Mouse (Mus musculus) lung, embryonic 15.5 days (tissue): ENCODE results near the gene Slc24a4. TPM values are rescaled to one million over a fixed set of nuclear protein-coding genes. Genes with fewer than 3 reads are reported as not detected.

Source experiments
- polyA plus RNA-seq: library from polyadenylated mRNA; unstranded; fragments of >200 nt; fragmentation: Nextera tagmentation; extraction: Ambion mirVana; gene quantifications from 2 replicates; pipeline ENCODE4 v1.2.1, GENCODE M21; 2015

Slc24a4 gene
- polyA plus RNA-seq, 1 experiment from 2014 or later, result 2.1 TPM

Other genes with a start within 250 kb of the Slc24a4 start
- gene Trip11, start 215.5 kb upstream of the Slc24a4 start, polyA plus RNA-seq, result 29.8 and 32.4 TPM in 2 replicates
- 12.7 and 13.5 TPM in 2 replicates for gene Atxn3, start 170.5 kb upstream of the Slc24a4 start, polyA plus RNA-seq
- 27.7 and 28.0 TPM in 2 replicates for gene Cpsf2, start 152.7 kb upstream of the Slc24a4 start, polyA plus RNA-seq
- gene Rin3, start 154.3 kb downstream of the Slc24a4 start, polyA plus RNA-seq, result 12.7 and 14.2 TPM in 2 replicates